Mouse (Mus musculus) cerebellum, postnatal 14 days (tissue): ENCODE data around the gene Gpr15.

Source experiments
- DNase-seq, 2 experiments: peaks; one replicate each; pipeline ENCODE4 v3.0.0; 2021; ENCODE audit warnings: mixed read lengths in 2 of 2

Gene Gpr15

DNA sequence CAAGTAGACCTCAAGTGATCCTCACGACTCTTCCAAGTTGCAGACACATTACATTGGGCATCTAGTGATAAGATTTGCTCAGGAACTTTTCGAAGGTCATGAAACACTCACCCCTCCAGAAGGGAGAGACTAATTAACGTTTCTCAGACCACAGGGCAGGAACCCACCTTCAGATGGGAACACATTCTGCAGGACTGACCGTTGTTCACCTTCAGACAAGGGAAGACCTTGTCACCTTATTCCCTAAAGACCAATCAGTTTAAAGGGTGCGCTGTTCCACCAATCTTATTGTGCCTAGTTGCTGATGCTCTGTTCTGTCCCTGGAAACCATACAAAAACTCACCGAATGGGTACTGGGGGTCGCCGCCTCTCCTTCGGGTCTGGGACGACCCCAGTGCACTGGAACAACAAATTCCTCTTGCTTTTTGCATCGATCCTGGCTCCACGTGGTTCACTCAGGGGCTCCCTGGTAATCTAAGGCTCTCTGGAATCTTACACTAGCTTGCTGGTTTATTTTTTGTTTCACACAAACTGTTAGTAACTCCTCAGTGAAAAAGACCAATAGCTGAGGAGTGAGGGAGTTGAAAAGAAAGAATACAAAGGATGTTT, 17.9 kb downstream of the Gpr15 start:
- DNase-seq, result no peak

DNA sequence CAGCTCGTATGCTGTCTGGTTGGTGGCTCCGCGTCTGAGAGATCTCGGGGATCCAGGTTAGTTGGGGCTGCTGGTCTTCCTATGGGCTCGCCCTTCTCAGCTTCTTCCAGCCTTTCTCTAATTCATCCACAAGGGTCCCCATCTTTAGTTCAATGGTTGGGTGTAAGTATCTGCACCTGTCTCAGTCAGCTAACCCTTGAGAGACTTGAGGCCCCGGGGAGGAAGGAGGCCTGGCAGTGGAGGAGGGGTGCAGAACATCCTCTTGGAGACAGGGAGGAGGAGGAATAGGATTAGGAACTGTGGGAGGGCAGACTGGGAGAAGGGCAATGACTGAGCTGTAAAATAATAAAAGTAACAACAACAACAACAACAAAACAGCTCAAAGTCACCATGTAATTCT, 18.7 kb downstream of the Gpr15 start:
- no peak for DNase-seq

DNA sequence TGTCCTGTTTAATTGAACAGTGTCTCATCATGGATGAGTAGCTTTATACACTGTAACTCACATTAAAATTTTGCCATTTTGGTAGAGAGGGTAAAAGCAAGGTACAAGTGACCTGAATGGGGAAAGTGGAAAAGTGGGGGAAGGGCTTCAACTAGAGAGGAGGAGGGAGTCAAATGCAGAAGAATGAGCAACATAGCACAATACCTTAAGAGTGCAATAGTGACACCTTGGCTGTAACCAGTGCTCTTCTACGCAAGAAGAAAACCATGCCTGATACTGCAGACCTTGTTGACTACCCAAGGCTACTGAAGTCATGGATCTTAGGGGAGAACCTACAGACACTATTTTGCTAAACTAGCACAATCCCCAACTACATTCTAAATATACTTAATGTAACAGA, 21.6 kb downstream of the Gpr15 start:
- DNase-seq, result no peak

DNA sequence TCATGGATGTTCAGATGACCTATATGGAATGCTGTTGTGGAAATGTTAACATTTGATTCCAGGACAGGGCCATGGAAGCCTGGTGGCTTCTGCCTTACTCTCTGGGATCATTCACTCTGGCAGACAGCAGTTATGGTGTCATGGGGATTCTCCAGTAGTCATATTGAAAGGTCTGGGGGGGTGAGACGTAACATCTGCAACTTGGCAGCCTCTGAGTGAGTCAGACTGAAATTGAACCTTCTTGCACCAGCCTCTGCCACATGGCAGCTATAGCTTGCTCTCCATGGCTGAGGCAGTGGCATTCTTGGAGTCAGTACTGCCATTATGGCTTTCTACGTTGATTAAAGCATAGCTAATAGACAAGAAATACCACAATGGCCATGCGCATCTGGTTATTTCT, 22.1 kb downstream of the Gpr15 start:
- DNase-seq, result no peak

DNA sequence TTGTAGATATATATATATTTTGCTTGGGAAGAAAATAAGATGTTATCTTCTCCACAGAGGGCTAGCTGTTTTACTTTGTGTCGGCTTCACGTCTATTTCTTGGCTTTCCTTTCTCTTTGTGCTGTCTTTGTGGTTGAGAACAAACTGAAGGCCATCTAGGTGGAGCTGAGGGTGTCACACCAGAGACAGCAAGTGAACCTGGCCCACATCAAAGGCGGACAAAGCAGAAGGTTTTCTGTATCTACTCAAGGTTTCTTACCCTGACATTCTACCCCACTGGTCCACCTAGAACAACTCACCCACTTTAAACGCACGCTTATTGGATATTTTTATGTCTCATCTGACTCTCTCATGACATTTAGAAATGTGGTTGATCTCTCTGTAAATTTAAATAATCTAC, 24.8 kb downstream of the Gpr15 start:
- DNase-seq, result no peak

DNA sequence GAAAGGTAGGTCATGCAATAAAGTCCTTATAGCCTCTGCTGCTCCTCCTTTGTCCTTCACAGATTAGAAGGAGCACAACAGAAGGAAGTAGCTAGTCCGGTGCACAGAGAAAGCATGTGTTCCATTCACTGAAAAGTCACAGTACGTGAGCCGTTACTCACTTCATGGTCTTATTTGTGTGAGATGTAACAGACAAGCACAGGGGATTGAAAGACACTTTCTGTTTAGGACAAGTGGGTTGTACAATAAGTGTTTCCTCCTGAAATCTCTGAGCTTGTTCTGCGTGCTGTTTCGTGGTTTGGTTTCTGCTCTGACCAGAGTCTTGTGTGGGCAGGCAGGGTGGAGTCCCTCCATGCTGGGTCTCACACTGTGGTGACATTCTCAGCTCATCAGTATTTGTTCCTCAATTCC, 28.5 kb downstream of the Gpr15 start:
- no peak for DNase-seq

DNA sequence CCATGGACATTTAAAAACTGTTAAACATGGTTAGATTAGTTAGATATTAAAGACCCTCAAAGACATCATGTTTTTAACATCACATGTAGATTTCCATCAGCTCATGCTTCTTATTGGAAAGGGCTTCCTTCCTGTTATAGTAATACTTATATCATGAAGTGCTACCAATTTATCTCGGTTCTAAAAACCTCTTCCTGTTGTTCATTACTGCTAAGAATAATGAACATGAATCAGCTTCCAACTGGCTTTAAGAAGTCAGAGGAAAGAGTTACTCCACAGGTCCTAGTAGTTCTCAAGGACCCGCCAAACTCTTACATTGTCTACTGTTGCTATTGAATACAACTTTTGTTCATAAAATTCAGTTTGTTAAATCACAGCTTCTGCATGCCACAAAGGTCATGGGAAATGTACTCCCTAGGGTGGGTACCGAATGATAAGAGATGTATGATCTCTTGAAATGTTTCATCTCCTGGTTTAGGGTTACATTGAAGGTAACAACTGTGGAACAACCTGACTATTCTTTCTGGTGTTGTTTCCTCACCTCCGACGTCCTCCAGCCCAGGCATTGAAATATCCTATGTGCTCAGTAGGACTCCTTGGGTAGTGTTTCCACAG, 29.2 kb downstream of the Gpr15 start:
- no peak for DNase-seq

DNA sequence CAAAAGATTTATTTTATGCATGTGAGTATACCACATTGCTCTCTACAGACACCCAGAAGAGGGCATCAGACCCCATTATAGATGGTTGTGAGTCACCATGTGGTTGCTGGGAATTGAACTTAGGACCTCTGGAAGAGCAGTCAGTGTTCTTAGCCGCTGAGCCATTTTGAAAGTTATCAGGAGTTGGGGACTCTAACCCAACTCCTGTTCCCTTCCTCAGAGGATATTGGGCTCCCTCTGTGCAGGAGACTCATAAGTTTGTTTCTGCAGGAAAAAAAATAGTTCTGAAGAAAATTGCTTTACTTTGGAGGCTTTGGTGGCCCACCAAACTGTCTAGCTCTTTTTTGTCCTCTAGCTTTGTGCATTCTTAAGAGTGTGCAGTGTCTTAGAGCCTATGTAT, 30.3 kb downstream of the Gpr15 start:
- DNase-seq, result no peak

DNA sequence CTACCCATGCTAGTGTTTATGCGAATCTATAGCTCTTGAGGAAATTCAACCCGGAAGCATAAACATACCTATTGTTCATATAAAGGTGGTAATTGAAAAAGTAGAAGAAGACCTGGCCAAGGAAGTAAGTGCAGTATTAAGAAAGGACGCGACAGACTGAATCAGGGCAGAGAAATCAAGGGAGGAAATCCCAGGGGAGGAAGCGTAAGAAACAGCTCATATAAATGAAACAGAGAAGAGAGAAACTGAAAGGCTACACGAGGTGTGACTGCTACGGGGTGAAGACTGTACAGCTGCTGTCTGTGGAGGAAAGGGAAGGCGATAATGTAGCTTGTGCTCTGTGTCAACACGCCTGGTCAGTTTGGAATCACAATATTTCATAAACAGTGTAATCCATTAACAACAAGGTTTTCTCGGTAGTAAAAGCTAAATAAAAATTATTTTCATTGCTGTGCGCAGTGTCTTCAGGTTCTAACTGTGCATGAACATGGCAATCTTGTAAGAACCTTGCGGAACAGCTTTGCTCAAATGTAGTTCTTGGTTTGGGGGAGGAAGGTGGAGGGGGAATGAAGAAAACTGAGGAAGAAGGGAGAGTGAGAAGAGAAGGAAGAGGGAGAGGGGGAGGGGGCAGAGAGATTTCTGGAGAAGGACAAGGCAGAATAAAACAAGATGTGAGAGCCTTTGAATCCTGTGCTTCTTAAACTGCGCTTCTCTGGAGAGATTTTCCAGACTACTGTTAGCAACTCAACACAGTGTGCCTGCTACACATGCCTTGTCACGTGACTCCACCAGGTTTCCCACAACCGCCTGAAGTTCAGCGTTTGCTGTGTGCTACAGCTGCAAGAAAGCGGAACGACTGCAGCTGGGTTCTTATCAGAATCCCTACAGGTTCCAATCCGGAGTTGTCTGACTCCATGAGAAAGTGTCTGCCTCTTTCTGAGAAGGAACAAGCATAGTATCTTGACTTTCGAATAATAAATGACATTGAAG, 33.0 kb downstream of the Gpr15 start:
- DNase-seq, result no peak

DNA sequence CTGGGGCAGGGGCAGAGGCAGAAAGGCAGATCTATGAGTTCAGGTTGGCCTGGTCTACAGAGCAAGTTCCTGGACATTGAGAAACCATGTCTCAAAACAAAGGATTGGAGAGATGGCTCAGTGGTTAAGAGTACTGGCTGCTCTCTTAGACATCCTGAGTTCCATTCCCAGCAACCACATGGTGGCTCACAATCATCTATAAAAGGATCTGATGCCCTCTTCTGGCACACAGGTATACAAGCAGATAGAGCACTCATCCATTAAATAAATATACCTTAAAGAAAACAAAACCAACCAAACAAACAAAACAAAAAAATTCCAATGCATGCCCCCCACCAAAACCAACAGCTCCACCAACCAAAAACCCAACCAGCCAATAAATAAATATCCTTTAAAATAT, 34.3 kb downstream of the Gpr15 start:
- no peak for DNase-seq

DNA sequence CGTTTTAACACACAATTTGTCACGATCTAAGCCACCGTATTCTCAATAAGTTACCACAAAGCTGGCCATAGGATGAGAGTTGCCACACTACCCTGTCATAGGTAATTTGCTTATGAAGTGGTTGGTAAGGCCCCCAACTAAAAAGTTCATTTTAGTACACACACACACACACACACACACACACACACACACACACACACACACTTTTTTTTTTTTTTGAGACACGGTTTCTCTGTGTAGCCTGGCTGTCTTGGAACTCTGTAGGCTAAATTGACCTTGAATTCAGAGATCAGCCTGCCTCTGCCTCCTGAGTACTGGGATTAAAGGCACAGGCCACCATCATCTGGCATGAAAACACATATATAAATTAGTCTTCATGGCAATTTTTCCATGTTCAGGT, 35.0 kb downstream of the Gpr15 start:
- no peak for DNase-seq

DNA sequence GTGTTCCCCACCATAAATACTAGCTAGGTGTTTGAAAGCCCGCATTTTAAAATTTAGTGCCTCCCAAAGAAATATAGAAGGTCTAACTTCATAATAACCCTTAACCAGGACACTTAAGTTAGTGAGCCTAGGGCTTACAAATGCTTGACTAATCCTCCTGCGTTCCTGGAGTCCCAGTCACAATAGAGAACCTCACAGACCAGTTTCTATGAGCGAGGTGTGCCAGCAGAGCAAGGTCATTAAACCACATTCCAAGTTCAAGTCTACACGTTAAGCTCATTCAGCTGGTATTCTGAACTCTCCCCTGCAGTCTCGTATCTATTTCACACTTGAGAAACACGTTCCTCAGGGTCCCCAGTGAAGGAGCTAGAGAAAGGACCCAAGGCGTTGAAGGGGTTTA, 36.0 kb downstream of the Gpr15 start:
- no peak for DNase-seq

DNA sequence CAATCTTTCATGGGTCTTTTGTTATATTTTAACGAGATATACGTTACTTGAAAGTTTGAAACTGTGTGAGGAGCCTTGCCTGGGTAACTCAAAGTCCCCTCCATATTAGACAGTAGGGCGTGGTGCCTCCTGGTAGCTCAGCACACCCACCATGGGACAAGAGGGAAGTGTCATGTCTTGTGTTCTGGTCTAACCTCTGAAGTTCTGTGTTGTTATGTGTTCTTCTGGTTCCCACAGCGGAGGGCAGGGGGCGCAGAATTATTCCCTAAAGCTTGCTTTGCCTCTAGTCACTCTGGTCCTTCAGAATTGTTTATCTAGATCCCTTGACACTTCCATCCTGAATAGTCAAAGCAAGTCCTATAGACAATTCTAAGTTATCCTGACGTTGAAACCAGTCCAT, 36.8 kb downstream of the Gpr15 start:
- no peak for DNase-seq

DNA sequence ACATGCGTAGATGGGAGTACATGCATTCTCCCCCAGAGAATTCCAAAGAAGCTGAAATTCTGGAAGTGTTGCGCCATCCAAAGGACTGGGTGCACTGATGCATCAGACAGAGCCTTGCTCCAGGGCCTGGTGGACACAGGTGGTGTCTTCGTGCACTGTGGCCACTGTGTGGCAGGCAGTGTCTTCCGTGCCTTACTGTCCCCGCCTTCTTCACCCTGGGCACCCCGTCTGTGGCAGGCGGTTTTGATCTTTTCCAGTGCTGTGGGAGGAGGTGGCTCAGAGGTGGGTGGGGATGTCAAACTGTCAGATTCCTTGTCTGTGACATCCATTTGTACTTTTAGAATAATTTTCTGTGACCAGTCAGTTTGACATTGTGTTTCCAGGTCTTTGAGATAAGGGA, 40.2 kb downstream of the Gpr15 start:
- DNase-seq, result no peak

DNA sequence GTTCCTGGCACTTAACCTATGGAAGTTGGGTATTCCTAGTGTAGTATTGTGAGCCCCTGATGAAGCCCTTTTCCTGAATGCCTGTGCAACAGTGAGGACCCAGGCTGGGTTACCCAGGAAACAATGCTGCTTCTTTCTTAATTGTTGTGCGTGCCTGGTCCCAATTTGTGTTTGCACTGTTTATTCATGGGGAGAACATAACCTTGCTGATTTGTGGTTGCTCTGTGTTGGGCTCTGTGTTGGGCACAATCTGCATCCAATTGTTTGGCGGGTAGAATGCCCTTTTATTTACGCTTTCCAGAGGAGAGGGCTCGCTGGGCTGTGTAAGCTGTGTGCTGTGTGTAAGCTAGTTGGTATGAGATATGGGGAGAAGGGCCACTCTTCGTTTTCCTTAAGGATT, 41.4 kb downstream of the Gpr15 start:
- DNase-seq, result no peak

DNA sequence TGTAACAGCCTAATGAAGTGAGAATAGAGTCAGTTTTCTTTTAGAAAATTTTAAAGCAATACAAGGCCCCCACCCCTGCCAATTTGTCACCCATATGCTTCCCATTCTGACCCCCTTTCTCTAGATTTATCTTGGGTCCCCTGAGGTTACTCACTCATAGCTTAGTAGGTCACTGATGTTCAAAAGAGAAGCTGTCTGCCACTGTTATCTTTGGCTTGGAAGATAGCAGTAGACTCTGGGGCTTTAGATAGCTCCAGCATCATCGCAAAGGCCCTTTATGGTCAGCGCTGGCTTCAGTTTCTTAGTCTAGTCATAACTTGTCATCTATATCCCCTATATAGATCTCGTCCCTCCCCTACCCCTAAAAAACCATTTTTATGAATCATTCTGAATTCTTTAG, 42.2 kb downstream of the Gpr15 start:
- no peak for DNase-seq

DNA sequence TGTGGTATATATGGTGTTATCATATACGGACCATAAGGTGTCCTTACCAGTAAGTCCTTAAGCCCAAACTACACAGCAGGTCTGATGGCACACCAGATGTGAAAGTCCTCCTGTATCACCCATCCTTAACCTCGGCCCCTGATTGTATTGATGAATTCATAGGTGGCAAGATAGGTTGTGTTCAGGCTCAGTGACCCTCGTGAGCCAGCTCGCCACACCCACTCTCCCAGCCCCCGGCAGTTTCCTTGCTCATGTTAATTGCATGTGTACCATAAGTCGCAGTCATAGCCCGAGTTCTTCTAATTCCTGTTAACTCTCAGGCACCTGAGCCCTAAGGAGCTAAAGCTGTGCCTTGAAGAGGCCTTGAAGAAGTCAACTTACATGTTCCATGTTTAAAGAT, 42.7 kb downstream of the Gpr15 start:
- DNase-seq, result no peak

DNA sequence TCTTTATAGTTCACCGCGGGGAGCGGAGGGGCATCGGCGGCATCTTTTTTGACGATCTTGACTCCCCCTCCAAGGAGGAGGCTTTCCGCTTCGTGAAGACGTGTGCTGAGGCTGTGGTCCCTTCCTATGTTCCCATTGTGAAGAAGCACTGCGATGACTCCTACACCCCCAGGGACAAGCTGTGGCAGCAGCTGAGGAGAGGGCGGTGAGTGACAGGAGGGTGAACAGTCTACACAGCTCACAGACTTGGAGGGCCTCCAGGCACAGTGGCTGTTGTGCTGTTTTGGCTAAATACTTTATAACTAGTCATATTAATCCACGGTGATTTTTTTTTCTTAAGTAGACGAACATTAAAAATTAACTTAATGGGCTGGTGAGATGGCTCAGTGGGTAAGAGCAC, 43.6 kb downstream of the Gpr15 start:
- no peak for DNase-seq

DNA sequence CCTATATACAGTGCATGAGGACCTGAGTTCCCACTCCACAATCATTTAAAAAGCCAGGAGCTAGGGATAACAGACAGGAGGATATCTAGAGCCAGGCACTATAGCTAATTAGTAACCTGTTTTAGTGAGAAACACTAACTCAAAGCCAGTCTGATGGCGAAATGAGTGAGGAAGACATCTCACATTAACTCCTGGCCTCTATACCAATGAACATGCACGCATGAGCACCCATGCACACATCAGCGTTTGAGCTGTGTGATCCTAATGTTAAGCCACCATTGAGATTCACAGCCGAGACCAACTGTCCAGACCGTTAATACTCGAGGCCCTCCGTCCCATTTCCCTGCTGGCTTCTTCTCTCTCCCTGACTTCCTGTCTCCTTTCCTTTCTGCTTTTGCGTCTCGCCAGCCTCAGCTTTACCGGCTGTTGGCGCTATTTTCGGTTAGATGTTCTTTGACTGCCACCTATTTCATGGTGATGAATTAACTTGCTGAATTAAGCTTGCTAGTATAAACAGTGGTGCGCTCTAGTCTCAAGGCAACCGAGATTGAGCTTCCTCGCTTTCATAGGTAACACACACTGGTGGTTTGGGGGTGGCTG, 45.0 kb downstream of the Gpr15 start:
- DNase-seq, result no peak

DNA sequence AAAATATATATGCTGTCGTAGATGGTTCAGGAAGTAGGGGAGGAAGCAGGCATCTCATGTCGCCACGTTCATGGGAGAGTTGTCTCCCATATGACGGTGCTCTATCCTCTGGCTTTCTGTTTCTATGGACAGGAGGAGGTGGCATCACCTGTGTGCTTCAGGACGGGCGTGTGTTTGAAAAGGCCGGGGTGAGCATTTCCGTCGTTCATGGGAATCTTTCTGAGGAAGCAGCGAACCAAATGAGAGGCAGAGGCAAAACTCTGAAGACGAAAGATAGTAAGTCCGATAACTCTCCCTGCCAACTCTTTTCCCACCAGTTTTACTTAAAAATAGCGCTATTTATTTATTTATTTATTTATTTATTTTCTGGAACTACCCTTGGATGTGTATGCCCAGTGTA, 46.5 kb downstream of the Gpr15 start:
- DNase-seq, result no peak

DNA sequence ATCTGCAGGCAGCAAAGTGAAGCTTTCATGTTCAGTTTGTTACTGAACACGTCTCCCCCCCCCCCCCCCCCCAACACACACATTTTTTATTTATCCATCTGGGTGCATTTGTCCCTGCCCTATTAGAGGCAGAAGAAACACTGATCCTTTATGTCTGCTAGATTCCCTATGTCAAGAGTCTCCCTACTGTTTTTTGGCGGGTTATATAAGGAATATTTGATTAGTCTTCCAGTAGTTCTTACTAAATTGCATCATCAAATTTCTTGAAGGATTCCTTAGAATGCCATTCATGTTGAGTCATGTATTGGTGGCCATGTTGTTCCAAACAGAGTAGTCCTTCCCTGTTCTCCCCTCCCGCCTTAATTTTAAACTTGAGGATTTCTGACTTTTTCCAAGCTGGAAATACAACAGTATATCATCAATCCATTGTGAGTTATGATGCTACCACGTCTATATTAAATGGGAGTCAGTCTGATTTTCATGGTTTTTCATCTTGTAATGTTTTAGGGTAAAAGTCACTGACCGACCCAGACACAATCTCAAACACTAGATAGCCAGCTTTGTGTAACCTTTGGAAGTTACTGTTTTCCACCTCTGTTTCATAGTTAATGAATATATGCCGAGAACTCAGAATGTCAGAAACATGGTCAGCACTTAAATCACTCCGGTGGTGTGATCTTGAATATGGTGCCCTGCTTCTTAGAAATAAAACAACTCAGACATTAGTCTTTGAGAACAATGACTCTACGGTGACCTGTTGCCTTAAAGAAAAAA, 47.5 kb downstream of the Gpr15 start:
- DNase-seq, result no peak

DNA sequence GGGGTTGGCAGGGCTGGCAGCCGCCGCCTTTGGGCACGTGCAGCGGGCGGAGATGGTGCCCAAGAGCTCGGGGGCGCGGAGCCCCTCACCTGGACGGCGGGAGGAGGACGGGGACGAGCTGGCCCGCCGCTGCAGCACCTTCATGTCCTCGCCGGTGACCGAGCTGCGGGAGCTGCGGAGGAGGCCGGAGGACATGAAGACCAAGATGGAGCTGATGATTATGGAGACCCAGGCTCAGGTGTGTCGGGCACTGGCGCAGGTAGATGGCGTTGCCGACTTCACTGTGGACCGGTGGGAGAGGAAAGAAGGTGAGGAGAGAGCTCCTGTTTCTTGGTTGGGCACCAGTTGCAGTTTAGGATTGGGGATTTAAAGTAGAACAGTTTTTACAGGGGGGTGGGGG, 48.2 kb downstream of the Gpr15 start:
- no peak for DNase-seq
